In the genomic region with DNA sequence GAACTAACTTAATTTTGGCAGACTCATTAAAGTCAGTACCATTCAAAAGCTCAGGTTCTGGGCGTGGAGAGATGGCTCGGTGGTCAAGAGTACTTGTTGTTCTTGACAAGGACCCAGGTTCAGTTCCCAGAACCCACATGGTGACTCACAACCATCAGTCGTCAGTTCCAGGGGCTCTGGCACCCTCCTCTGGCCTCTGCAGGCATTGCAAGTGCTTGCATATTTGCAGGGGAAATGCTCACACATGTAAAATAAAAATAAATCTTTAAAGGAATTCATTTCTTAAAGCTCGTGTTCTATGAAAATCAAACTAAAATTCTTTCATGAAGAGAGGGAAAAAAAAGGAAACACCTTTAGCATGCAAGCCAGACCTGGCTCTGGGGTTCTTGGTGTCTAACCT, we compare ENCODE assay signal across 18 mouse cellular contexts.
DNase-seq lines count a peak whose midpoint lies in the region; ATAC-seq and TF ChIP-seq lines count a peak whose summit lies in the region.
"Had no signal": no experiment of that assay in that cellular context is flagged by ENCODE, and none has a peak within 500 bp of the region (broad histone marks: within the 10 kb centered on the region; RNA-seq: fewer than 3 reads in every experiment).

No protein-coding gene starts in this region.

- no peak overlapping the region for H3K4me3 ChIP-seq in hindbrain, postnatal 0 days (ENCODE audit: low read length)
- no peak overlapping the region for H3K4me3 ChIP-seq in hindbrain, embryonic 10.5 days
- H3K4me3 ChIP-seq in lung, embryonic 14.5 days (ENCODE audit: low read depth, low read length) = no peak overlapping the region
- no peak overlapping the region for H3K4me3 ChIP-seq in lung, adult 2 months (replicated peaks; ENCODE audit: extremely low read depth, low read depth, low read length)
- H3K4me3 ChIP-seq in MEL (ENCODE audit: control insufficient read depth in 1 of 2, insufficient read depth in 1 of 2, low read depth in 2 of 2, low read length in 2 of 2) = no peak overlapping the region
- H3K4me3 ChIP-seq: embryonic facial prominence, embryonic 13.5 days; heart, embryonic 13.5 days; midbrain, embryonic 15.5 days had no signal

- no peak for TF ChIP-seq EP300 in MEL (IDR thresholded peaks at IDR 0.05; ENCODE audit: low read depth in 1 of 2, low read length in 2 of 2)

- DNase-seq in hindbrain, postnatal 0 days (ENCODE audit: low spot score) = no peak
- no peak for DNase-seq in hindbrain, embryonic 10.5 days (ENCODE audit: low spot score)
- no peak for DNase-seq in lung, embryonic 14.5 days
- no peak for DNase-seq in lung, adult 2 months
- DNase-seq in MEL (ENCODE audit: low read depth, low spot score) = peak; percentile 34
- no peak for DNase-seq in gastrocnemius, postnatal 4 days (ENCODE audit: low spot score in 2 of 2)
- DNase-seq in gastrocnemius, postnatal 14 days = no peak
- DNase-seq: adrenal gland, postnatal 36 days; cerebellum, adult 2 months; gastrocnemius, postnatal 36 days; kidney, adult 11 months; kidney, postnatal 36 days; retina, postnatal 1 day; thymus, adult 18-20 months had no signal

- no peak for TF ChIP-seq POLR2A in lung, adult 2 months (IDR thresholded peaks at IDR 0.05; ENCODE audit: borderline replicate concordance, extremely low read depth, low read depth, low read length)
- TF ChIP-seq POLR2A in MEL (IDR thresholded peaks at IDR 0.05; ENCODE audit: control insufficient read depth in 1 of 2, insufficient read depth in 1 of 2, low read depth in 1 of 2, low read length in 2 of 2, poor library complexity in 1 of 2) = no peak

- H3K4me1 ChIP-seq in hindbrain, postnatal 0 days (ENCODE audit: insufficient read depth, low read length) = no peaks in the 10 kb centered on the region
- no peaks in the 10 kb centered on the region for H3K4me1 ChIP-seq in hindbrain, embryonic 10.5 days (replicated peaks)
- no peaks in the 10 kb centered on the region for H3K4me1 ChIP-seq in lung, embryonic 14.5 days (ENCODE audit: insufficient read depth)
- no peaks in the 10 kb centered on the region for H3K4me1 ChIP-seq in lung, adult 2 months (ENCODE audit: control insufficient read depth, insufficient read depth, low read length)
- no peaks in the 10 kb centered on the region for H3K4me1 ChIP-seq in MEL (ENCODE audit: control insufficient read depth in 1 of 2, insufficient read depth in 2 of 2, low read length in 2 of 2)
- H3K4me1 ChIP-seq: embryonic facial prominence, embryonic 13.5 days; midbrain, embryonic 15.5 days had no signal

- H3K79me2 ChIP-seq in MEL (ENCODE audit: control insufficient read depth, insufficient read depth, low read length, poor library complexity) = no peaks in the 10 kb centered on the region

- TF ChIP-seq CTCF in hindbrain, postnatal 0 days (IDR thresholded peaks at IDR 0.05; ENCODE audit: low read depth) = peak; percentile 20; the same call in 1 of the 2 replicates
- TF ChIP-seq CTCF in lung, embryonic 14.5 days (IDR thresholded peaks at IDR 0.05; ENCODE audit: low read depth) = peak; percentile 14; the same call in 1 of the 2 replicates
- no peak for TF ChIP-seq CTCF in lung, adult 2 months (IDR thresholded peaks at IDR 0.05; ENCODE audit: insufficient read depth, low read length)
- TF ChIP-seq CTCF in MEL (IDR thresholded peaks at IDR 0.05 in 2 of 3, conservative IDR thresholded peaks at IDR 0.05 in 1 of 3; ENCODE audit: control insufficient read depth in 1 of 3, insufficient read depth in 1 of 3, low read depth in 2 of 3, low read length in 3 of 3, poor library complexity in 1 of 3, severe bottlenecking in 1 of 3) = peak; percentile 48 to 64 (median 60)

- intact Hi-C loops in gastrocnemius, postnatal 14 days (cut with DNase I; ENCODE audit: low total_unique reads) = no loop called here

- H3K36me3 ChIP-seq in hindbrain, postnatal 0 days (ENCODE audit: insufficient read depth, low read length) = no peaks in the 10 kb centered on the region
- no peaks in the 10 kb centered on the region for H3K36me3 ChIP-seq in hindbrain, embryonic 10.5 days
- H3K36me3 ChIP-seq in lung, embryonic 14.5 days (ENCODE audit: insufficient read depth) = no peaks in the 10 kb centered on the region
- no peaks in the 10 kb centered on the region for H3K36me3 ChIP-seq in MEL (ENCODE audit: control insufficient read depth in 1 of 2, insufficient read depth in 2 of 2, low read length in 2 of 2)
- H3K36me3 ChIP-seq: embryonic facial prominence, embryonic 13.5 days; heart, embryonic 13.5 days; midbrain, embryonic 15.5 days had no signal

- H3K4me2 ChIP-seq in hindbrain, postnatal 0 days (ENCODE audit: low read depth, low read length) = no peak overlapping the region
- H3K4me2 ChIP-seq in lung, embryonic 14.5 days = no peak overlapping the region
- H3K4me2 ChIP-seq: embryonic facial prominence, embryonic 13.5 days; heart, embryonic 13.5 days; midbrain, embryonic 15.5 days had no signal

- no peaks in the 10 kb centered on the region for H3K27me3 ChIP-seq in hindbrain, postnatal 0 days (ENCODE audit: insufficient read depth, low read length)
- no peaks in the 10 kb centered on the region for H3K27me3 ChIP-seq in hindbrain, embryonic 10.5 days (ENCODE audit: insufficient read depth, poor library complexity, severe bottlenecking)
- H3K27me3 ChIP-seq in lung, embryonic 14.5 days (ENCODE audit: insufficient read depth, low read length) = no peaks in the 10 kb centered on the region
- no peaks in the 10 kb centered on the region; a peak in 1 of 4 replicates for H3K27me3 ChIP-seq in MEL (ENCODE audit: control insufficient read depth in 1 of 2, insufficient read depth in 2 of 2, low read length in 2 of 2)
- H3K27me3 ChIP-seq: embryonic facial prominence, embryonic 13.5 days; heart, embryonic 13.5 days; midbrain, embryonic 15.5 days had no signal

- TF ChIP-seq RAD21 in MEL (IDR thresholded peaks at IDR 0.05; ENCODE audit: low read depth, low read length) = peak; percentile 67

- WGBS in hindbrain, postnatal 0 days = 83% methylated on average over 4 of the region's 4 CpGs
- WGBS in hindbrain, embryonic 10.5 days = 87% methylated on average over 4 of the region's 4 CpGs
- 81% methylated on average over 4 of the region's 4 CpGs for WGBS in lung, embryonic 14.5 days
- 81% methylated on average over 4 of the region's 4 CpGs for WGBS in lung, adult 2 months

- no peaks in the 10 kb centered on the region for H3K9me3 ChIP-seq in hindbrain, postnatal 0 days (ENCODE audit: low read length)
- no peaks in the 10 kb centered on the region for H3K9me3 ChIP-seq in hindbrain, embryonic 10.5 days
- H3K9me3 ChIP-seq in lung, embryonic 14.5 days (ENCODE audit: low read depth, low read length) = no peaks in the 10 kb centered on the region
- H3K9me3 ChIP-seq in MEL (replicated peaks; ENCODE audit: insufficient read depth, low read length) = no peaks in the 10 kb centered on the region
- H3K9me3 ChIP-seq: embryonic facial prominence, embryonic 13.5 days; heart, embryonic 13.5 days; midbrain, embryonic 15.5 days had no signal

- H3K9ac ChIP-seq in hindbrain, postnatal 0 days (replicated peaks; ENCODE audit: low read length) = no peak overlapping the region
- no peak overlapping the region for H3K9ac ChIP-seq in lung, embryonic 14.5 days
- no peak overlapping the region for H3K9ac ChIP-seq in MEL (ENCODE audit: control insufficient read depth, low read depth, low read length, poor library complexity, severe bottlenecking)
- H3K9ac ChIP-seq: embryonic facial prominence, embryonic 13.5 days; heart, embryonic 13.5 days; midbrain, embryonic 15.5 days had no signal

- no peak for ATAC-seq in hindbrain, postnatal 0 days
- no peak for ATAC-seq in lung, embryonic 14.5 days (ENCODE audit: insufficient read depth)
- ATAC-seq: lung, postnatal 0 days; midbrain, embryonic 15.5 days had no signal

- no peak overlapping the region for H3K27ac ChIP-seq in hindbrain, postnatal 0 days
- H3K27ac ChIP-seq in hindbrain, embryonic 10.5 days = no peak overlapping the region
- H3K27ac ChIP-seq in lung, embryonic 14.5 days (ENCODE audit: low read depth) = no peak overlapping the region
- H3K27ac ChIP-seq in MEL (ENCODE audit: control insufficient read depth, low read depth, low read length) = no peak overlapping the region
- H3K27ac ChIP-seq: embryonic facial prominence, embryonic 13.5 days; heart, embryonic 13.5 days; midbrain, embryonic 15.5 days had no signal

TF ChIP-seq in MEL, 35 proteins besides CTCF, POLR2A, EP300 and RAD21:
- TF ChIP-seq ZC3H11A (IDR thresholded peaks at IDR 0.05; ENCODE audit: low read depth, low read length) = peak; percentile 48
- TF ChIP-seq GATA1 (IDR thresholded peaks at IDR 0.05; ENCODE audit: low read depth, low read length) = no peak
- TF ChIP-seq SMC3 (IDR thresholded peaks at IDR 0.05; ENCODE audit: low read depth, low read length) = peak; percentile 63
